Mouse (Mus musculus): Measurements from ENCODE around the gene Gm13279. TPM values are rescaled to one million over a fixed set of nuclear protein-coding genes. Genes with fewer than 3 reads are reported as not detected.

Gene Gm13279
- polyA plus RNA-seq, 1 experiment from 2014 or later, result not detected

GRCm38 (mm10) chr4:88838828-88839227 lies 41.6 kb downstream of the Gm13279 start:
- Histone ChIP-seq H3K9me3 (replicated peaks; ENCODE audit: control insufficient read depth, low read length) (no peaks in the 10 kb centered on the region), H3K27me3 (ENCODE audit: control insufficient read depth, insufficient read depth, low read length) (no peaks in the 10 kb centered on the region), H3K36me3 (replicated peaks; ENCODE audit: control insufficient read depth, insufficient read depth, low read depth, low read length) (no peaks in the 10 kb centered on the region), H3K4me2 (ENCODE audit: low read depth, low read length) (no peak overlapping the region), H3K9ac (replicated peaks; ENCODE audit: low read length) (no peak overlapping the region), H3K27ac (replicated peaks; ENCODE audit: low read depth, low read length) (no peak overlapping the region), H3K4me1 (ENCODE audit: control insufficient read depth, insufficient read depth, low read length) (no peaks in the 10 kb centered on the region), H3K4me3 (ENCODE audit: low read depth, low read length) (no peak overlapping the region)
- 42% methylated on average over 3 of the region's 3 CpGs for WGBS
- ATAC-seq (replicated peaks; ENCODE audit: insufficient number of reproducible peaks, low FRiP score, low TSS enrichment, low read depth) (no peak), DNase-seq (ENCODE audit: low spot score) (peak; percentile 56)

GRCm38 (mm10) chr4:88840058-88840457 lies 42.9 kb downstream of the Gm13279 start:
- WGBS, result 82% methylated on average over 3 of the region's 3 CpGs

GRCm38 (mm10) chr4:88841438-88841911 lies 44.3 kb downstream of the Gm13279 start, which contains the start of gene Ifna4:
Ifna4 (plus strand) TSS chr4:88841861.
- H3K27me3 ChIP-seq (ENCODE audit: control insufficient read depth, insufficient read depth, low read length), result no peaks in the 10 kb centered on the region
- DNase-seq (ENCODE audit: low spot score) (no peak), ATAC-seq (replicated peaks; ENCODE audit: insufficient number of reproducible peaks, low FRiP score, low TSS enrichment, low read depth) (no peak)
- 44% methylated on average over 2 of the region's 2 CpGs for WGBS
- no peaks in the 10 kb centered on the region for H3K9me3 ChIP-seq (replicated peaks; ENCODE audit: control insufficient read depth, low read length)
- H3K36me3 ChIP-seq (replicated peaks; ENCODE audit: control insufficient read depth, insufficient read depth, low read depth, low read length), result no peaks in the 10 kb centered on the region
- no peak within 1 kb of the TSS for H3K4me3 ChIP-seq (ENCODE audit: low read depth, low read length)
- no peak within 1 kb of the TSS for H3K4me2 ChIP-seq (ENCODE audit: low read depth, low read length)
- no peak within 1 kb of the TSS for H3K9ac ChIP-seq (replicated peaks; ENCODE audit: low read length)
- H3K27ac ChIP-seq (replicated peaks; ENCODE audit: low read depth, low read length), result no peak within 1 kb of the TSS
- no peaks in the 10 kb centered on the region for H3K4me1 ChIP-seq (ENCODE audit: control insufficient read depth, insufficient read depth, low read length)

More at GRCm38 (mm10) chr4:88840058-88840457, 42.9 kb downstream of the Gm13279 start:
- Histone ChIP-seq H3K4me3 (ENCODE audit: low read depth, low read length) (no peak overlapping the region), H3K4me1 (ENCODE audit: control insufficient read depth, insufficient read depth, low read length) (no peaks in the 10 kb centered on the region), H3K27ac (replicated peaks; ENCODE audit: low read depth, low read length) (no peak overlapping the region), H3K9me3 (replicated peaks; ENCODE audit: control insufficient read depth, low read length) (no peaks in the 10 kb centered on the region), H3K4me2 (ENCODE audit: low read depth, low read length) (no peak overlapping the region), H3K9ac (replicated peaks; ENCODE audit: low read length) (no peak overlapping the region), H3K36me3 (replicated peaks; ENCODE audit: control insufficient read depth, insufficient read depth, low read depth, low read length) (no peaks in the 10 kb centered on the region), H3K27me3 (ENCODE audit: control insufficient read depth, insufficient read depth, low read length) (no peaks in the 10 kb centered on the region)
- DNase-seq (ENCODE audit: low spot score), result no peak
- no peak for ATAC-seq (replicated peaks; ENCODE audit: insufficient number of reproducible peaks, low FRiP score, low TSS enrichment, low read depth)

GRCm38 (mm10) chr4:88845334-88845733 lies 48.1 kb downstream of the Gm13279 start:
- DNase-seq (ENCODE audit: low spot score), result peak; percentile 3
- no peak overlapping the region for H3K4me3 ChIP-seq (ENCODE audit: low read depth, low read length)
- no peaks in the 10 kb centered on the region for H3K4me1 ChIP-seq (ENCODE audit: control insufficient read depth, insufficient read depth, low read length)
- H3K36me3 ChIP-seq (replicated peaks; ENCODE audit: control insufficient read depth, insufficient read depth, low read depth, low read length), result no peaks in the 10 kb centered on the region
- 46% methylated on average over 2 of the region's 2 CpGs for WGBS
- no peak for ATAC-seq (replicated peaks; ENCODE audit: insufficient number of reproducible peaks, low FRiP score, low TSS enrichment, low read depth)
- no peak overlapping the region for H3K27ac ChIP-seq (replicated peaks; ENCODE audit: low read depth, low read length)
- no peak overlapping the region for H3K9ac ChIP-seq (replicated peaks; ENCODE audit: low read length)
- no peaks in the 10 kb centered on the region for H3K27me3 ChIP-seq (ENCODE audit: control insufficient read depth, insufficient read depth, low read length)
- no peak overlapping the region for H3K4me2 ChIP-seq (ENCODE audit: low read depth, low read length)
- H3K9me3 ChIP-seq (replicated peaks; ENCODE audit: control insufficient read depth, low read length), result no peaks in the 10 kb centered on the region

Other genes with a start within 250 kb of the Gm13279 start
- gene Ifna15, start 239.2 kb upstream of the Gm13279 start, polyA plus RNA-seq (2014; fragmentation: Nextera tagmentation; extraction: Ambion mirVana), result not detected in 2 replicates
- not detected in 2 replicates for gene Ifna14, start 225.6 kb upstream of the Gm13279 start, polyA plus RNA-seq (2014; fragmentation: Nextera tagmentation; extraction: Ambion mirVana)
- gene Ifna9, start 205.0 kb upstream of the Gm13279 start, polyA plus RNA-seq (2014; fragmentation: Nextera tagmentation; extraction: Ambion mirVana), result not detected in 2 replicates
- gene Ifna12, start 194.0 kb upstream of the Gm13279 start, polyA plus RNA-seq (2014; fragmentation: Nextera tagmentation; extraction: Ambion mirVana), result not detected in 2 replicates
- not detected in 2 replicates for gene C87499, start 163.0 kb upstream of the Gm13279 start, polyA plus RNA-seq (2014; fragmentation: Nextera tagmentation; extraction: Ambion mirVana)
- 0.26 TPM in 1 of 2 replicates, not detected in the other for gene Ifna13, start 152.9 kb upstream of the Gm13279 start, polyA plus RNA-seq (2014; fragmentation: Nextera tagmentation; extraction: Ambion mirVana)
- gene Ifna16, start 120.5 kb upstream of the Gm13279 start, polyA plus RNA-seq (2014; fragmentation: Nextera tagmentation; extraction: Ambion mirVana), result not detected in 2 replicates
- gene Ifna2, start 113.5 kb upstream of the Gm13279 start, polyA plus RNA-seq (2014; fragmentation: Nextera tagmentation; extraction: Ambion mirVana), result not detected in 2 replicates
- gene Ifnab, start 106.0 kb upstream of the Gm13279 start, polyA plus RNA-seq (2014; fragmentation: Nextera tagmentation; extraction: Ambion mirVana), result not detected in 2 replicates
- gene Gm26566, start 75.6 kb upstream of the Gm13279 start, polyA plus RNA-seq (2014; fragmentation: Nextera tagmentation; extraction: Ambion mirVana), result 1.6 and 1.7 TPM in 2 replicates
- 162 and 180 TPM in 2 replicates for gene Klhl9, start 74.9 kb upstream of the Gm13279 start, polyA plus RNA-seq (2014; fragmentation: Nextera tagmentation; extraction: Ambion mirVana)
- not detected in 2 replicates for gene Gm13271, start 42.5 kb upstream of the Gm13279 start, polyA plus RNA-seq (2014; fragmentation: Nextera tagmentation; extraction: Ambion mirVana)
- 0.20 and 0.28 TPM in 2 replicates for gene Gm13283, start 37.3 kb upstream of the Gm13279 start, polyA plus RNA-seq (2014; fragmentation: Nextera tagmentation; extraction: Ambion mirVana)
- 0.22 TPM in 1 of 2 replicates, not detected in the other for gene Gm13290, start 23.6 kb upstream of the Gm13279 start, polyA plus RNA-seq (2014; fragmentation: Nextera tagmentation; extraction: Ambion mirVana)
- gene Gm13289, start 20.5 kb upstream of the Gm13279 start, polyA plus RNA-seq (2014; fragmentation: Nextera tagmentation; extraction: Ambion mirVana), result not detected in 2 replicates
- gene Gm13272, start 17.5 kb upstream of the Gm13279 start, polyA plus RNA-seq (2014; fragmentation: Nextera tagmentation; extraction: Ambion mirVana), result not detected in 2 replicates
- 0.28 TPM in 1 of 2 replicates, not detected in the other for gene Ifnz, start 15.3 kb upstream of the Gm13279 start, polyA plus RNA-seq (2014; fragmentation: Nextera tagmentation; extraction: Ambion mirVana)
- not detected in 2 replicates for gene Gm13276, start 11.7 kb upstream of the Gm13279 start, polyA plus RNA-seq (2014; fragmentation: Nextera tagmentation; extraction: Ambion mirVana)
- not detected in 2 replicates for gene Gm13277, start 8.8 kb upstream of the Gm13279 start, polyA plus RNA-seq (2014; fragmentation: Nextera tagmentation; extraction: Ambion mirVana)
- not detected in 2 replicates for gene Gm13278, start 5.8 kb upstream of the Gm13279 start, polyA plus RNA-seq (2014; fragmentation: Nextera tagmentation; extraction: Ambion mirVana)
- not detected in 2 replicates for gene Gm13275, start 2.9 kb upstream of the Gm13279 start, polyA plus RNA-seq (2014; fragmentation: Nextera tagmentation; extraction: Ambion mirVana)
- 0.86 and 1.2 TPM in 2 replicates for gene Gm13285, start 2.3 kb downstream of the Gm13279 start, polyA plus RNA-seq (2014; fragmentation: Nextera tagmentation; extraction: Ambion mirVana)
- not detected in 2 replicates for gene Gm13287, start 5.9 kb downstream of the Gm13279 start, polyA plus RNA-seq (2014; fragmentation: Nextera tagmentation; extraction: Ambion mirVana)
- not detected in 2 replicates for gene Gm13288, start 8.1 kb downstream of the Gm13279 start, polyA plus RNA-seq (2014; fragmentation: Nextera tagmentation; extraction: Ambion mirVana)
- not detected in 2 replicates for gene Ifna7, start 18.8 kb downstream of the Gm13279 start, polyA plus RNA-seq (2014; fragmentation: Nextera tagmentation; extraction: Ambion mirVana)
- gene Ifna11, start 22.6 kb downstream of the Gm13279 start, polyA plus RNA-seq (2014; fragmentation: Nextera tagmentation; extraction: Ambion mirVana), result not detected in 2 replicates
- gene Ifna6, start 30.0 kb downstream of the Gm13279 start, polyA plus RNA-seq (2014; fragmentation: Nextera tagmentation; extraction: Ambion mirVana), result not detected in 2 replicates
- gene Ifna5, start 38.1 kb downstream of the Gm13279 start, polyA plus RNA-seq (2014; fragmentation: Nextera tagmentation; extraction: Ambion mirVana), result not detected in 2 replicates
- gene Ifna4, start 44.5 kb downstream of the Gm13279 start, polyA plus RNA-seq (2014; fragmentation: Nextera tagmentation; extraction: Ambion mirVana), result not detected in 2 replicates
- not detected in 2 replicates for gene Ifna1, start 52.7 kb downstream of the Gm13279 start, polyA plus RNA-seq (2014; fragmentation: Nextera tagmentation; extraction: Ambion mirVana)
- not detected in 2 replicates for gene Ifne, start 82.8 kb downstream of the Gm13279 start, polyA plus RNA-seq (2014; fragmentation: Nextera tagmentation; extraction: Ambion mirVana)